Mouse (Mus musculus) bone marrow macrophage, adult 2 months (primary cell): Measurements from ENCODE around the gene Prkce.

ENCODE experiments used
- CTCF ChIP-seq: IDR thresholded peaks from 2 replicates; pipeline ENCODE4 v1.5.1; 2012; ENCODE audit warnings: low read depth, mild to moderate bottlenecking, low read length, moderate library complexity
- POLR2A ChIP-seq: IDR thresholded peaks from 2 replicates; pipeline ENCODE4 v1.6.1; 2012; ENCODE audit warnings: mild to moderate bottlenecking, low read depth, low read length, borderline replicate concordance

DNA sequence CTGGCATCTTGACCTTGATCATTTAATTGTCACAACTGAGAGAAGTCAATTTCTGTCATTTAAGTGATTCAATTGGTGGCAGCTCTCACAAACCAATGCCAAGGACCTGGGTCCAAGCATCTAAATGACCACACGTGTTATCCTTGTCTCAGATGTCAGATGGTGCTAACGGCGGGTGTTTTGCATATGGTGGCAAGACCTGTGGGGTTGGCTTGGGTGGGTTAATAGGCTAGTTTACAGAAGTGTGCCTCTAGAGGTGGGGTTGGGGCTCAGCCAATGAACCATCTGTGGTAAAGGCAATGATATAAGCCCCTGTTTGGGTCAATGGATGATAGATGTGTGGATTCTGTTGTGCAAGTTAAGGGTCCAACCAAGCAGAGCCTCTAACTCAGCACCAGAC, 403.7 kb downstream of the Prkce start:
- TF ChIP-seq POLR2A (no peak), CTCF (no peak)
